Mouse (Mus musculus) embryonic facial prominence, embryonic 13.5 days (tissue): ENCODE results near the gene Cdca7l. TPM values are rescaled to one million over a fixed set of nuclear protein-coding genes. Genes with fewer than 3 reads are reported as not detected.

Source experiments
- ATAC-seq: fragments of 200-750 bp; cut with Nextera tagmentation; 2 replicates; pipeline ENCODE4 v1.8.0; 2017; ENCODE audit warnings: low read depth; ENCODE audit not compliant: insufficient number of reproducible peaks, insufficient read depth, low FRiP score, low TSS enrichment
- H3K27ac ChIP-seq: fragments of 300-500 bp; sonication (generic); 2 replicates; pipeline ENCODE4 v1.5.1; 2015; ENCODE audit warnings: moderate library complexity, mild to moderate bottlenecking, inconsistent platforms
- H3K27me3 ChIP-seq: fragments of 300-500 bp; sonication (generic); 2 replicates; pipeline ENCODE4 v1.6.1; 2015; ENCODE audit warnings: mild to moderate bottlenecking, inconsistent platforms
- H3K36me3 ChIP-seq: fragments of 300-500 bp; sonication (generic); 2 replicates; pipeline ENCODE4 v1.6.1; 2015; ENCODE audit warnings: mild to moderate bottlenecking, inconsistent platforms
- H3K4me1 ChIP-seq: fragments of 300-500 bp; sonication (generic); 2 replicates; pipeline ENCODE4 v1.6.1; 2015; ENCODE audit warnings: inconsistent platforms
- H3K4me2 ChIP-seq: fragments of 300-500 bp; sonication (generic); 2 replicates; pipeline ENCODE4 v1.6.1; 2015; ENCODE audit warnings: moderate library complexity, mild to moderate bottlenecking, inconsistent platforms
- H3K4me3 ChIP-seq: fragments of 300-500 bp; sonication (generic); 2 replicates; pipeline ENCODE4 v1.5.1; 2015; ENCODE audit warnings: mild to moderate bottlenecking, inconsistent platforms
- H3K9ac ChIP-seq: fragments of 300-500 bp; sonication (generic); 2 replicates; pipeline ENCODE4 v1.6.1; 2015; ENCODE audit warnings: mild to moderate bottlenecking, inconsistent platforms
- H3K9me3 ChIP-seq: fragments of 300-500 bp; sonication (generic); 2 replicates; pipeline ENCODE4 v1.6.1; 2016; ENCODE audit warnings: inconsistent platforms
- WGBS: fragments of 180-500 bp; shearing (Covaris S2); methylation state at CpG from one replicate; pipeline ENCODE4 v1.1.7; 2015; ENCODE audit warnings: mixed read lengths; 5-methylcytosine and 5-hydroxymethylcytosine counted together
- polyA plus RNA-seq: library from polyadenylated mRNA; unstranded; fragments of >200 nt; fragmentation: Nextera tagmentation; extraction: Ambion mirVana; gene quantifications from 2 replicates; pipeline ENCODE4 v1.2.1, GENCODE M21; 2015

Gene Cdca7l
- polyA plus RNA-seq, 1 experiment from 2014 or later: 32.9 TPM

DNA sequence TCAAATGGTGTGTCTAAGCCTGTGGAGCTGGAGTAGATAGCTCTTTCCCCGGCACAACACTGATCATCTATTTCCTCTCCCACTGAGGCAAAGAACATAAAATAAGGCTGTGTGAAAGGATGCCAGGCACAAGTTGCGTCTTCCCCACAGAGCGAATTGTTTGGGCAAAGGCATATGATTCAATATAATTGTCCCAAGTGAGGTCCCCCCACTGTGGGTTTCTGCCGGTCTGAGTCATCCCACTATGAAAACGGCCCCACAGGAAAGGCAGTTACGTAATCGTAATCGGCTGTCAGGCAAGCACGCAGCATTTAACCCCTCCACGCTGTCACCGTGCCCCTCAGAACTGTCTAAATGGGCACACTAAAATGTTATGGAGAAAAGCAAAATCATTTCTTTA lies 6.0 kb downstream of the Cdca7l start:
- H3K9me3 ChIP-seq: no peaks in the 10 kb centered on the region
- WGBS: 46% methylated on average over 11 of the region's 11 CpGs
- H3K9ac ChIP-seq: no peak overlapping the region
- no peak overlapping the region for H3K27ac ChIP-seq
- H3K4me3 ChIP-seq: no peak overlapping the region
- H3K27me3 ChIP-seq: 0 out of 2 replicates have a peak, but pooled peaks cover 3% of the 10 kb centered on the region
- no peak for ATAC-seq
- H3K4me1 ChIP-seq: peaks cover 24% of the 10 kb centered on the region
- no peaks in the 10 kb centered on the region for H3K36me3 ChIP-seq
- no peak overlapping the region for H3K4me2 ChIP-seq

DNA sequence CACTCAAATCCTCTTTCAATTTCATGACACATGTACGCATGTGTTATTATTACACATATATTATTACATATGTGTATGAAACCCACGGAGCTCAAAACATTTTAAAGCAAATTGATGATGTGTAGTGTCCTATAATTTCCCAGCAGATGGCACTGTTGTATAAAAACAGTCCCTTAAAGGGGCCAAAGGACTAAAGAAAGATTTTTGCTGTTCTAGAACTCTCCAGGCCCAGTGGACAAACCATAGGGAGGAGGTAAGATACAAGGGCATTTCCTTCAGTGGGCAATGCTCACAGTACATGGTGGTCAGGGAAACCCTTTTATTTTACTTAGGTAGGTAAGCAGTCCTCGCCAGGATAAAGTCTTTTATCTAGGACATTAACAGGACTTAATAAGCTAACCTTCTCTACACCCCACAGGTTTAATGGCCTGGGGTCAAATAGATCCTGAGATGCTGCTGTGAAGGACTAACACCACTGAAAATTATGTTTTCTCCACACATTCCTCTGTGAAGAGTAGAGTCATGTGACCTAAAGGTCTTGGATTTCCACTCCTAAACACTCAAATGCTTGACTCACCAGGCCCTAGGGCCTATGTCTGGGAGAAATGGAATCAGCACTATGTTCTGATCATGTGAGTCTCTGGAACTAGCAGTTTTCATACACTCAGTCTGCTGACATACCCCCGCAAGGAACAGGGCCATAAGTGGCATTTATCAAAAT lies 16.2 kb downstream of the Cdca7l start:
- ATAC-seq: no peak
- 46% methylated on average over 4 of the region's 4 CpGs for WGBS
- H3K27me3 ChIP-seq: peaks cover 2% of the 10 kb centered on the region; the same call in 1 of the 2 replicates

GRCm38 (mm10) chr12:117820859-117821221 lies 16.8 kb downstream of the Cdca7l start:
- Histone ChIP-seq H3K4me2 (no peak overlapping the region), H3K27me3 (peaks cover 2% of the 10 kb centered on the region; the same call in 1 of the 2 replicates), H3K4me1 (no peaks in the 10 kb centered on the region), H3K27ac (no peak overlapping the region), H3K9me3 (no peaks in the 10 kb centered on the region), H3K36me3 (no peaks in the 10 kb centered on the region), H3K9ac (no peak overlapping the region), H3K4me3 (no peak overlapping the region)
- no peak for ATAC-seq

More for the DNA sequence above, 16.2 kb downstream of the Cdca7l start:
- Histone ChIP-seq H3K9ac (no peak overlapping the region), H3K36me3 (no peaks in the 10 kb centered on the region), H3K4me1 (no peaks in the 10 kb centered on the region), H3K27ac (no peak overlapping the region), H3K9me3 (no peaks in the 10 kb centered on the region), H3K4me3 (no peak overlapping the region), H3K4me2 (no peak overlapping the region)

GRCm38 (mm10) chr12:117821394-117821793 lies 17.3 kb downstream of the Cdca7l start:
- H3K9ac ChIP-seq: no peak overlapping the region
- H3K4me2 ChIP-seq: no peak overlapping the region
- H3K4me1 ChIP-seq: no peaks in the 10 kb centered on the region
- H3K4me3 ChIP-seq: no peak overlapping the region
- no peaks in the 10 kb centered on the region for H3K36me3 ChIP-seq
- no peaks in the 10 kb centered on the region for H3K9me3 ChIP-seq
- no peak overlapping the region for H3K27ac ChIP-seq
- 83% methylated on average over 1 of the region's 1 CpGs for WGBS
- H3K27me3 ChIP-seq: peaks cover 2% of the 10 kb centered on the region; the same call in 1 of the 2 replicates
- no peak for ATAC-seq

DNA sequence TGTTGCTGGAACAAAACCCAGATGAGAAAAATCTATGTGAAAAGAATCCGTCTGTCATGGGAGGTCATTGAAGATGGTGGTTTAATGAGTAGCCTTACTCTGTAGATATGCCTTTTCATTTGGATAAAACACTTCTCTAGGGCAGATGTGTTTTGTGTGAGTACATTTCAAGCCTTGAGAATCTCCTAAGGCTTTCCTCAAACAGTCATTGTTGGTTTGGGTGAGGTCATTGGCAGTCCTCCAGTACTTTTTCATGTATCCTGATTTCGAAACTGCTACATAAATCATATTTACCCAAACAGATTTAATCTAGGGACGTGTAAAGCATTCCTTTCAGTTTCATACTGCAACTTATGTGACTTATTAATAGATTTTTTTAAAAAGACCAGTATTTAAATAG lies 24.3 kb downstream of the Cdca7l start:
- H3K9me3 ChIP-seq: no peaks in the 10 kb centered on the region
- no peak overlapping the region for H3K27ac ChIP-seq
- whole genome bisulfite sequencing: 71% methylated on average over 3 of the region's 3 CpGs
- no peaks in the 10 kb centered on the region for H3K36me3 ChIP-seq
- H3K9ac ChIP-seq: no peak overlapping the region
- H3K4me1 ChIP-seq: peaks cover 3% of the 10 kb centered on the region; the same call in 1 of the 2 replicates
- H3K4me3 ChIP-seq: no peak overlapping the region
- no peak overlapping the region for H3K4me2 ChIP-seq
- ATAC-seq: no peak
- no peaks in the 10 kb centered on the region for H3K27me3 ChIP-seq

DNA sequence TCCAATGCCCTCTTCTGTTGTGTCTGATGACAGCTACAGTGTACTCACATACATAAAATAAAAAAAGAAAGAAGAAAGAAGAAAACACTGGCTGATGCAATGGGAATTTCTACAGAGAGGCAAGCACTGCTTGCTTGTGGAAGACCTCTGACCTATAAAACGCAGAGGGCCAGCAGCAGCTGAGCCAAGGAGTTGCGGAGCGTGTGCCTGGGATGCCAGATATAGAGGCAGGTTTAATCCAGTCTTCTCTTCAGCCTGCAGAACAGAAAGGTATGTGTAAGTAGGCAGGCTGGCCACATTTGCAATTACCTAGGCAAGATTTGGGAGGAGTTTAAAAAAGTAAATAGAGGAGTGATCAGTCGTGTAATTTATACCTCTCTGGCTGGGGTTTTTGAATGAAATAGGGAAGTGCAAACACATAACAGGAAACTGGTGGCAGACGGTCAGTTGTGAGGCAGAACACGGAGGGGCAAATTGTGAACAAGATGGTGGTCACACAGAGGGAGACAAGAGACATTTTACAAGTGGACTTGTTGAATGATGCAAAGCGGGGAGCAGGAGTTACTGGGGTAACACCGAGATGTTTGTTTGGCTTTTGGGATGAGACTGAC lies 27.4 kb downstream of the Cdca7l start:
- H3K9me3 ChIP-seq: no peaks in the 10 kb centered on the region
- H3K4me3 ChIP-seq: no peak overlapping the region
- no peak overlapping the region for H3K9ac ChIP-seq
- ATAC-seq: no peak
- 71% methylated on average over 8 of the region's 8 CpGs for WGBS
- H3K27ac ChIP-seq: no peak overlapping the region
- H3K4me1 ChIP-seq: peaks cover 3% of the 10 kb centered on the region; the same call in 1 of the 2 replicates
- H3K4me2 ChIP-seq: no peak overlapping the region
- H3K36me3 ChIP-seq: no peaks in the 10 kb centered on the region
- H3K27me3 ChIP-seq: no peaks in the 10 kb centered on the region

GRCm38 (mm10) chr12:117832190-117832589 lies 28.1 kb downstream of the Cdca7l start:
- no peaks in the 10 kb centered on the region for H3K27me3 ChIP-seq
- no peak overlapping the region for H3K4me2 ChIP-seq
- no peak for ATAC-seq
- H3K4me3 ChIP-seq: no peak overlapping the region
- no peak overlapping the region for H3K27ac ChIP-seq
- H3K9me3 ChIP-seq: no peaks in the 10 kb centered on the region
- H3K36me3 ChIP-seq: no peaks in the 10 kb centered on the region
- peaks cover 3% of the 10 kb centered on the region; the same call in 1 of the 2 replicates for H3K4me1 ChIP-seq
- WGBS: 32% methylated on average over 5 of the region's 5 CpGs
- no peak overlapping the region for H3K9ac ChIP-seq

DNA sequence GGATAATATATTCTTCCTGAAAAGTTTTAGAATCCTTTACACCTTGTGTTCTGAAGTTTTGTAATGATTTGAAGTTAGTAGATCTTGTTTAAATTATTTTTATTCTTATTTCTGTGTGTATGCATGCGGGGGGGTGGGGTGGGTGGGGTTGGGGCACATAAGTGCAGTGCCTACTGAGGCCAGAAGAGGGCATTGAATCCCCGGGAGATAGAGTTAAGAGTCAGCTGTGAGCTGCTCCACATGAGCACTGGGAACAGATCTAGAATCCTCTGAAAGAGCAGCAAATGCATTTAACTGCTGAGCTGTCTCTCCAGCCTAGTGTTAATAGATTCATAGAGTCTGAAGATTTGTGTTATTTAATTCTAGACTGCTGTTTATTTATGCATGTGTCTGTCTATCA lies 30.6 kb downstream of the Cdca7l start:
- H3K27me3 ChIP-seq: no peaks in the 10 kb centered on the region
- H3K4me3 ChIP-seq: no peak overlapping the region
- no peak overlapping the region for H3K9ac ChIP-seq
- H3K9me3 ChIP-seq: no peaks in the 10 kb centered on the region
- no peak overlapping the region for H3K27ac ChIP-seq
- no peak overlapping the region for H3K4me2 ChIP-seq
- no peak for ATAC-seq
- peaks cover 3% of the 10 kb centered on the region; the same call in 1 of the 2 replicates for H3K4me1 ChIP-seq
- H3K36me3 ChIP-seq: no peaks in the 10 kb centered on the region
- 69% methylated on average over 2 of the region's 2 CpGs for WGBS

GRCm38 (mm10) chr12:117835371-117835770 lies 31.3 kb downstream of the Cdca7l start:
- Histone ChIP-seq H3K4me2 (no peak overlapping the region), H3K4me1 (peaks cover 3% of the 10 kb centered on the region; the same call in 1 of the 2 replicates), H3K4me3 (no peak overlapping the region), H3K9ac (no peak overlapping the region), H3K27ac (no peak overlapping the region), H3K36me3 (no peaks in the 10 kb centered on the region), H3K27me3 (no peaks in the 10 kb centered on the region), H3K9me3 (no peaks in the 10 kb centered on the region)
- no peak for ATAC-seq
- WGBS: 64% methylated on average over 10 of the region's 10 CpGs

DNA sequence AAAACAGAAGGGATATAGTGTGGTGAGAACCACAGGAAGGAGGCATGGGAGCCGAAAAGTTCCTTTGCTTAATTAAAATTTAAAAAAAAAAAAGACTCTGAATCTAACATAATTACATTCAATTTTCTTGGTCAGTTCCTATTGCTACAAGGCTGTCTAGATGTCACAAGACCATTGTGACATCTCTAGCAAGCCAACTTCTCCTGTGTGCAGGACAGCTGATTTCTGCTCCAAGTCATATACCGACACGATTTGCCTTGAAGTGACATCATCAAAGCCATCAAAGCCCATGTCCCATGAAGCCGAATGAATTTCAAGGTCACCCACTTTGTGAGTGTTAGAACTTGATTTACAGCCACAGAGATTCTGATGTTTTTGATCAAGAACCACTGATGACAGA lies 33.3 kb downstream of the Cdca7l start:
- no peak for ATAC-seq
- WGBS: 83% methylated on average over 4 of the region's 4 CpGs

GRCm38 (mm10) chr12:117840705-117841104 lies 36.6 kb downstream of the Cdca7l start:
- 79% methylated on average over 1 of the region's 1 CpGs for WGBS
- ATAC-seq: no peak
- Histone ChIP-seq H3K27ac (no peak overlapping the region), H3K36me3 (no peaks in the 10 kb centered on the region), H3K27me3 (no peaks in the 10 kb centered on the region), H3K4me2 (no peak overlapping the region), H3K9me3 (no peaks in the 10 kb centered on the region), H3K4me3 (no peak overlapping the region), H3K4me1 (peaks cover 11% of the 10 kb centered on the region), H3K9ac (no peak overlapping the region)

More for the DNA sequence above, 33.3 kb downstream of the Cdca7l start:
- Histone ChIP-seq H3K9ac (no peak overlapping the region), H3K4me3 (no peak overlapping the region), H3K27ac (no peak overlapping the region), H3K36me3 (no peaks in the 10 kb centered on the region), H3K4me2 (no peak overlapping the region), H3K4me1 (peaks cover under 1% of the 10 kb centered on the region; the same call in 1 of the 2 replicates), H3K9me3 (no peaks in the 10 kb centered on the region), H3K27me3 (no peaks in the 10 kb centered on the region)

- 93% methylated on average over 1 of the region's 1 CpGs for WGBS
- Histone ChIP-seq H3K36me3 (no peaks in the 10 kb centered on the region), H3K9ac (no peak overlapping the region), H3K27ac (no peak overlapping the region), H3K4me2 (0 out of 2 replicates have a peak overlapping the region, but pooled peaks have one; percentile 85), H3K27me3 (no peaks in the 10 kb centered on the region), H3K4me1 (peaks cover 15% of the 10 kb centered on the region), H3K9me3 (no peaks in the 10 kb centered on the region), H3K4me3 (no peak overlapping the region)
- ATAC-seq: no peak
These were observed 38.6 kb downstream of the Cdca7l start for GRCm38 (mm10) chr12:117842676-117843075.
